Mouse (Mus musculus) mouse embryonic stem cell (cell line): Measurements from ENCODE around the gene Fmo5.

Source experiments
- in situ Hi-C, 2 experiments: fragments of 300-500 bp; cut with MboI; formaldehyde crosslinking; loops; 1 replicate in 1 of 2; 3 replicates in 1 of 2; pipeline ENCODE4 v1.14.3; 2019 to 2020; ENCODE audit warnings: low sequenced_read_pairs in 2 of 2, low pct_unique_long_range_greater_than_20kb in 1 of 2, mixed read lengths in 1 of 2; ENCODE audit not compliant: unreplicated experiment in 1 of 2

The Fmo5 gene

GRCm38 (mm10) chr3:97627893-97628292, 711 bp upstream of the Fmo5 start:
- in situ Hi-C loops = no loop called here

- in situ Hi-C loops = no loop called here
These were observed 1.3 kb downstream of the Fmo5 start for GRCm38 (mm10) chr3:97629941-97630340.

- in situ Hi-C loops = no loop called here
These were observed 2.1 kb downstream of the Fmo5 start for GRCm38 (mm10) chr3:97630746-97631145.

GRCm38 (mm10) chr3:97631258-97631860, 2.8 kb downstream of the Fmo5 start:
- in situ Hi-C loops = no loop called here

- in situ Hi-C loops = no loop called here
These were observed 4.9 kb downstream of the Fmo5 start for GRCm38 (mm10) chr3:97633456-97633855.

GRCm38 (mm10) chr3:97634288-97634761, 5.7 kb downstream of the Fmo5 start:
- in situ Hi-C loops = no loop called here

- in situ Hi-C loops = no loop called here
These were observed 12.8 kb downstream of the Fmo5 start for GRCm38 (mm10) chr3:97641396-97641795.

- in situ Hi-C loops = no loop called here
These were observed 13.4 kb downstream of the Fmo5 start for GRCm38 (mm10) chr3:97642001-97642400.

- in situ Hi-C loops = no loop called here
These were observed 19.9 kb downstream of the Fmo5 start for GRCm38 (mm10) chr3:97648518-97648917.

GRCm38 (mm10) chr3:97649022-97649421, 20.4 kb downstream of the Fmo5 start:
- in situ Hi-C loops = no loop called here

- in situ Hi-C loops = no loop called here
These were observed 20.9 kb downstream of the Fmo5 start for GRCm38 (mm10) chr3:97649469-97649868.

- in situ Hi-C loops = loop anchor here (10.0 kb wide), 1 partner anchor 117 kb away; no protein-coding TSS in a partner anchor
These were observed 23.0 kb downstream of the Fmo5 start for GRCm38 (mm10) chr3:97651604-97652003.

- in situ Hi-C loops = loop anchor here (10.0 kb wide), 1 partner anchor 119 kb away; no protein-coding TSS in a partner anchor
These were observed 25.2 kb downstream of the Fmo5 start for GRCm38 (mm10) chr3:97653781-97654180.

- in situ Hi-C loops = loop anchor here (10.0 kb wide), 1 partner anchor 120 kb away; no protein-coding TSS in a partner anchor
These were observed 26.3 kb downstream of the Fmo5 start for GRCm38 (mm10) chr3:97654901-97655300.

GRCm38 (mm10) chr3:97657655-97658411, 29.2 kb downstream of the Fmo5 start, which contains the start of gene Prkab2:
Gene Prkab2 (plus strand): TSS chr3:97658193.
- in situ Hi-C loops = loop anchor here (10.0 kb wide), 1 partner anchor 123 kb away; no protein-coding TSS in a partner anchor

- in situ Hi-C loops = loop anchor here (10.0 kb wide), 1 partner anchor 124 kb away; no protein-coding TSS in a partner anchor
These were observed 30.0 kb downstream of the Fmo5 start for GRCm38 (mm10) chr3:97658426-97659193.

- in situ Hi-C loops = loop anchor here (10.0 kb wide), 1 partner anchor 125 kb away; no protein-coding TSS in a partner anchor
These were observed 31.1 kb downstream of the Fmo5 start for GRCm38 (mm10) chr3:97659746-97660145.

GRCm38 (mm10) chr3:97661206-97661605, 32.6 kb downstream of the Fmo5 start:
- in situ Hi-C loops = no loop called here

- in situ Hi-C loops = no loop called here
These were observed 36.9 kb downstream of the Fmo5 start for GRCm38 (mm10) chr3:97665525-97665924.
